Mouse (Mus musculus): Measurements from ENCODE around the gene Sccpdh.

GRCm38 (mm10) chr1:179650284-179650683 is 17.7 kb upstream of the Sccpdh start:
- TF ChIP-seq EP300 (IDR thresholded peaks at IDR 0.05; ENCODE audit: low read length): no peak
- no peak for TF ChIP-seq CTCF (conservative IDR thresholded peaks at IDR 0.05 in 1 of 2, IDR thresholded peaks at IDR 0.05 in 1 of 2; ENCODE audit: low read depth in 2 of 2, low read length in 2 of 2)
- no peak for TF ChIP-seq USF1 (IDR thresholded peaks at IDR 0.05; ENCODE audit: low read depth, low read length)
- no peak for TF ChIP-seq POLR2A (IDR thresholded peaks at IDR 0.05; ENCODE audit: low read depth, low read length)
- no peak for TF ChIP-seq HCFC1 (IDR thresholded peaks at IDR 0.05; ENCODE audit: low read depth, low read length)

Data from CH12.LX (cell line).